Mouse (Mus musculus) hindbrain, embryonic 14.5 days (tissue): ENCODE data around the gene Fancc. TPM values are rescaled to one million over a fixed set of nuclear protein-coding genes. Genes with fewer than 3 reads are reported as not detected.
A peak's percentile ranks its signal among the peaks of the same experiment; 100 is the strongest.

Experiments used
- ATAC-seq: fragments of 200-750 bp; cut with Nextera tagmentation; 2 replicates; pipeline ENCODE4 v1.8.0; 2017; ENCODE audit warnings: moderate number of reproducible peaks, mild to moderate bottlenecking, moderate TSS enrichment, moderate library complexity; ENCODE audit not compliant: low FRiP score
- DNase-seq: peaks from one replicate; pipeline ENCODE4 v3.0.0-alpha.2; 2015; ENCODE audit warnings: low spot score
- H3K27ac ChIP-seq: fragments of 300-500 bp; sonication (generic); 2 replicates; pipeline ENCODE4 v1.5.1; 2014; ENCODE audit warnings: mild to moderate bottlenecking, moderate library complexity
- H3K27me3 ChIP-seq: fragments of 300-500 bp; sonication (generic); 2 replicates; pipeline ENCODE4 v1.6.1; 2014; ENCODE audit warnings: mild to moderate bottlenecking, low read length, mixed read lengths; ENCODE audit not compliant: control insufficient read depth, insufficient read depth
- H3K36me3 ChIP-seq: fragments of 300-500 bp; sonication (generic); replicated peaks from 2 replicates; pipeline ENCODE4 v1.6.1; 2014; ENCODE audit not compliant: control insufficient read depth, insufficient read depth
- H3K4me1 ChIP-seq: fragments of 300-500 bp; sonication (generic); replicated peaks from 2 replicates; pipeline ENCODE4 v1.6.1; 2014; ENCODE audit warnings: antibody characterized with exemption, low read length, mixed read lengths; ENCODE audit not compliant: control insufficient read depth, insufficient read depth
- H3K4me2 ChIP-seq: fragments of 300-500 bp; sonication (generic); replicated peaks from 2 replicates; pipeline ENCODE4 v1.6.1; 2014; ENCODE audit warnings: mild to moderate bottlenecking, moderate library complexity
- H3K4me3 ChIP-seq: fragments of 300-500 bp; sonication (generic); replicated peaks from 2 replicates; pipeline ENCODE4 v1.5.1; 2014; ENCODE audit warnings: mild to moderate bottlenecking, low read length
- H3K9ac ChIP-seq: fragments of 300-500 bp; sonication (generic); 2 replicates; pipeline ENCODE4 v1.6.1; 2014
- H3K9me3 ChIP-seq: fragments of 300-500 bp; sonication (generic); 2 replicates; pipeline ENCODE4 v1.6.1; 2016; ENCODE audit warnings: low read length; ENCODE audit not compliant: control insufficient read depth
- WGBS: fragments of 180-500 bp; shearing (Covaris S2); extraction: QIAGEN DNeasy Blood & Tissue Kit; methylation state at CpG from one replicate; pipeline ENCODE4 v1.1.7; 2014; 5-methylcytosine and 5-hydroxymethylcytosine counted together
- polyA plus RNA-seq: library from polyadenylated mRNA; unstranded; fragments of >200 nt; fragmentation: Nextera tagmentation; extraction: Ambion mirVana; gene quantifications from 2 replicates; pipeline ENCODE4 v1.2.1, GENCODE M21; 2014

Gene Fancc
- polyA plus RNA-seq, 1 experiment from 2014 or later, result 15.9 TPM

GRCm38 (mm10) chr13:63335421-63336134, 161.5 kb downstream of the Fancc start:
- peaks cover 10% of the 10 kb centered on the region; the same call in 1 of the 2 replicates for H3K4me1 ChIP-seq
- no peak overlapping the region for H3K27ac ChIP-seq
- no peaks in the 10 kb centered on the region for H3K36me3 ChIP-seq
- H3K4me2 ChIP-seq, result no peak overlapping the region
- no peak overlapping the region for H3K9ac ChIP-seq
- WGBS, result 66% methylated on average over 4 of the region's 4 CpGs
- H3K4me3 ChIP-seq, result no peak overlapping the region
- DNase-seq (no peak), ATAC-seq (no peak)
- H3K9me3 ChIP-seq, result no peaks in the 10 kb centered on the region
- no peaks in the 10 kb centered on the region for H3K27me3 ChIP-seq

DNA sequence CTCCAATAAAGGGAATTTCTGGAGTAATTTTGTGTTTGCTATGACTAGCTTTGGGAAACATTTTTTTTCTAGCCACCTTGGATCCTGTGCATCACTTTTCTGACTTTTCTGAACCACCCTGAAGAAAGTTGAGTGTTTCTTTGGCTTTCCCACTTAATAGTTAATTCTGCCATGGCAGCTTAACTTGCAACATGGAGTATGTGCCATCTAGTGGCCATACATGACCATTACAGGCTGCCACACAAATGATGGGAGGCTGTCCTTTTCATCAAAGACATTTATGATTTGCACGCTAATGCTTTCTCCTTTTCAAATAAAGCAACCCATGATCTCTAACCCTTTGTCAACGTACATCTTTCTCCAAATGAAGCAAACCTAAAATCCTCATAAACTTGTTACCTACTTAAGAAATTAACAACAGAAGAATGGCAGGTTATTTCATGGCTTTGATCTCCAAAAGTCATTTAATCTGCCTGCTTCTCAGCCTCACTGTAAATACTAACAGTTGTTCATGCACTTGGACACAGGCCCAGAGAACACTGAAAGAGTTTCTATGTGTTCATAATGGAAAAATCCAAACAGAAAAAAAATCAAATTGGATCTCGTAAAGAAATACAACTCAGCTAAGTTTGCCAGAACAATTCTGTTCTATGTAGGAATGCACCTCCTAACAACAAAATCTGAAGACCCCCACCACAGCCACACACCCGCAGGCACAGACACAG, 164.3 kb downstream of the Fancc start:
- Histone ChIP-seq H3K4me3 (no peak overlapping the region), H3K4me1 (peaks cover 15% of the 10 kb centered on the region; the same call in 1 of the 2 replicates), H3K27me3 (no peaks in the 10 kb centered on the region), H3K9me3 (no peaks in the 10 kb centered on the region), H3K27ac (no peak overlapping the region), H3K4me2 (no peak overlapping the region), H3K9ac (no peak overlapping the region), H3K36me3 (no peaks in the 10 kb centered on the region)
- ATAC-seq (no peak), DNase-seq (peak; percentile 85)
- 51% methylated on average over 4 of the region's 4 CpGs for WGBS

- Histone ChIP-seq H3K9me3 (no peaks in the 10 kb centered on the region), H3K9ac (no peak overlapping the region), H3K27ac (no peak overlapping the region), H3K4me1 (0 out of 2 replicates have a peak, but pooled peaks cover 7% of the 10 kb centered on the region), H3K4me3 (no peak overlapping the region), H3K27me3 (no peaks in the 10 kb centered on the region), H3K4me2 (no peak overlapping the region), H3K36me3 (no peaks in the 10 kb centered on the region)
- DNase-seq (peak; percentile 77), ATAC-seq (no peak)
- WGBS, result 46% methylated on average over 4 of the region's 4 CpGs
Measured at GRCm38 (mm10) chr13:63331379-63331778, 165.7 kb downstream of the Fancc start.

GRCm38 (mm10) chr13:63330236-63330860, 166.7 kb downstream of the Fancc start:
- Histone ChIP-seq H3K9me3 (no peaks in the 10 kb centered on the region), H3K27ac (no peak overlapping the region), H3K4me1 (0 out of 2 replicates have a peak, but pooled peaks cover 7% of the 10 kb centered on the region), H3K9ac (no peak overlapping the region), H3K4me2 (no peak overlapping the region), H3K27me3 (no peaks in the 10 kb centered on the region), H3K36me3 (no peaks in the 10 kb centered on the region), H3K4me3 (no peak overlapping the region)
- DNase-seq (no peak), ATAC-seq (peak; percentile 45; the same call in 1 of the 2 replicates)
- WGBS, result 17% methylated on average over 9 of the region's 9 CpGs

DNA sequence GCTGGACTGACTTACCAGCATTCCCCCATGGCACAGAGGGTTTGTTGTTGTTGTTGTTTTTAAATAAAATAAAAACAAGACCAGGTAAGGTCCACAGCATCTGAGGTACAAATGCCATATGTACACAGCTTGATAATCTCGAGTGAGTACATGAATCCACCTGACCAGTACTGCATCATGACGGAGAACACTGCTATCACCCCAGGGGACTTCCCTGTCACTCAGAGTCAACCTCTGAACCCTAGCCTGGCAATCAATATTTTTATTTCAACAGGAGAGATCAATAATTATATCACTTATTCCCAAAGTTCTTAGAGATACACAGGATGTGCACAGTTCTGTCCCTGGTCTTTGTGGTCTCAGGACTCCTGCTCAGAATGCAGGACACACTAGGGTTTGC, 171.1 kb downstream of the Fancc start:
- Histone ChIP-seq H3K27ac (no peak overlapping the region), H3K4me2 (no peak overlapping the region), H3K9me3 (no peaks in the 10 kb centered on the region), H3K9ac (no peak overlapping the region), H3K36me3 (no peaks in the 10 kb centered on the region), H3K27me3 (no peaks in the 10 kb centered on the region), H3K4me1 (0 out of 2 replicates have a peak, but pooled peaks cover 10% of the 10 kb centered on the region), H3K4me3 (no peak overlapping the region)
- WGBS, result 85% methylated on average over 2 of the region's 2 CpGs
- no peak for DNase-seq
- ATAC-seq, result no peak

- H3K4me1 ChIP-seq, result 0 out of 2 replicates have a peak, but pooled peaks cover 7% of the 10 kb centered on the region
- 83% methylated on average over 10 of the region's 10 CpGs for WGBS
- H3K36me3 ChIP-seq, result no peaks in the 10 kb centered on the region
- no peaks in the 10 kb centered on the region for H3K27me3 ChIP-seq
- H3K4me2 ChIP-seq, result no peak overlapping the region
- H3K27ac ChIP-seq, result no peak overlapping the region
- H3K4me3 ChIP-seq, result no peak overlapping the region
- ATAC-seq (no peak), DNase-seq (no peak)
- H3K9ac ChIP-seq, result no peak overlapping the region
- H3K9me3 ChIP-seq, result no peaks in the 10 kb centered on the region
Measured at GRCm38 (mm10) chr13:63324978-63325848, 171.9 kb downstream of the Fancc start.

- ATAC-seq, result no peak
- H3K9ac ChIP-seq, result no peak overlapping the region
- H3K4me1 ChIP-seq, result 0 out of 2 replicates have a peak, but pooled peaks cover 3% of the 10 kb centered on the region
- H3K9me3 ChIP-seq, result no peaks in the 10 kb centered on the region
- no peak overlapping the region for H3K27ac ChIP-seq
- H3K36me3 ChIP-seq, result no peaks in the 10 kb centered on the region
- WGBS, result 59% methylated on average over 3 of the region's 3 CpGs
- no peak overlapping the region for H3K4me2 ChIP-seq
- no peak overlapping the region for H3K4me3 ChIP-seq
- no peak for DNase-seq
- H3K27me3 ChIP-seq, result no peaks in the 10 kb centered on the region
Measured at GRCm38 (mm10) chr13:63324311-63324710, 172.8 kb downstream of the Fancc start.

GRCm38 (mm10) chr13:63323286-63324075, 173.6 kb downstream of the Fancc start:
- ATAC-seq (no peak), DNase-seq (no peak)
- H3K36me3 ChIP-seq, result no peaks in the 10 kb centered on the region
- H3K9ac ChIP-seq, result no peak overlapping the region
- H3K4me3 ChIP-seq, result no peak overlapping the region
- H3K4me1 ChIP-seq, result 0 out of 2 replicates have a peak, but pooled peaks cover 3% of the 10 kb centered on the region
- H3K4me2 ChIP-seq, result no peak overlapping the region
- H3K27me3 ChIP-seq, result no peaks in the 10 kb centered on the region
- H3K27ac ChIP-seq, result no peak overlapping the region
- H3K9me3 ChIP-seq, result no peaks in the 10 kb centered on the region
- 73% methylated on average over 9 of the region's 9 CpGs for WGBS
